Mouse (Mus musculus) cerebellum, adult 18-20 months (tissue): ENCODE measurements at regions not wholly inside any gene's neighbourhood (a gene's known extent, or its start where the extent isn't known, plus 50 kb on each side); places are given as distances from the start of the nearest gene placed in this dataset.
"Not testable (repeated sequence)": the region's sequence is repeated elsewhere in the genome, so short reads cannot be mapped to it uniquely, and the experiment has no call there.

Experiments used
- DNase-seq, 2 experiments: peaks; one replicate each; pipeline ENCODE4 v3.0.0; 2021

DNA sequence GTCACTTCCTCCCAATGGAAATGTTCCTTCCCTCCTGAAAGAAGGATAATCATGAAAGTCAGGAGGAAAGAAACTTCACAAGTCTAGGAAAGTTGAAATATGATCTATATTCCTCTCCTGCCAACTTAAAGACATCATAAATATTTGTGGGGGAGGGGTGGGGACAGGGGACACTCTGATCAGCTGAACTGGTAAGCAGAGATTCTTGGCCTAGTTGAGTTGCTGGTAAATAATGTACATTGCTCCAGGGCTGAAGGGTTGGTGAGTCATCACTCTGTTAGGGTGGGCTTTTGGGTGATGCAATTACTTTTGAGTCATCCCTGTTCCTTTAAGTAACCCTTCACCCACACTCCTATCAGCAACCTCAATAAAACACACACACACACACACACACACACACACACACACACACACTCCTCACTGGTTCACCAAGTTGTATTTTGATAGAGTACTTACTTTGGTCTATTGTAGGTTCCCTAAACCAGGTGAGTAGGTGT, 56.0 kb downstream of the Ccdc71l start:
- DNase-seq: no peak

DNA sequence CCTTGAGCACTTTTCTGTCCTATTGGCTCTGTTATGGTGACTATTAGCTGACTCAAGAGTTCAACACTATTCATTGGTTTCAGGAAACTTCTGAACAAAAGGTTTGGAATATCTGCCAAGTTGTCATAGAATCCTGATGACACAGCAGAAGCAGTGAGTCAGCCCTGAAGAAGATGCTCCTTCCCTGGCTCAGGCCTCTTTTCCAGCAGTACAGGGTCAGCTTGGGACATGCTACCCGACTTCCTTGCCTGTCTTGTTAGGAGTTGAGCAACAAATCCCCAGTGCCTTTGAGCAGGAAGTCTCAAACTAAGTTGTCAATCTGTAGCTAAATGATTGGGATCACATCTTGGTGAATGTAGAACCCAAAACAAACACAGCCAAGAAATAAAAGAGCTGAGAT, 56.6 kb downstream of the Ccdc71l start:
- DNase-seq: no peak

DNA sequence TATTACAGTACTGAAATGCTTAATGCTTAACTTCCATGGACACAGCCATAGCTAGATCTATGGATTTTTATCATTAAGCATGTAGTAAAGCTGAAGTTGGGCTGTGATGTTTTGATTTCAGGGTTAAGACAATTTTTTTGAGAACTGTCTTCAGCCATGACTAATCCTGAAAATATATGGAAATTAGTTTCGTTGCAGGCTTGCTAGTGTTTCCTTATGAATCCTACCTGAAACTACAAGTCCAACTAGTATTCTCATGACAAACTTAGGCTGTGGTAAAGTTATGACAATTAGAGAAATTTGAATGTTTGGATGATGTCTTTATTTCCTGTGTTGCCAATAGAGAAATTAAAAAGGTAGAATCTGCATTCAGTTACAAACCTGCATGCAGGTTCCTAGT, 59.7 kb downstream of the Ccdc71l start:
- DNase-seq: no peak

GRCm38 (mm10) chr12:32444770-32445169, 66.3 kb downstream of the Ccdc71l start:
- DNase-seq: no peak

DNA sequence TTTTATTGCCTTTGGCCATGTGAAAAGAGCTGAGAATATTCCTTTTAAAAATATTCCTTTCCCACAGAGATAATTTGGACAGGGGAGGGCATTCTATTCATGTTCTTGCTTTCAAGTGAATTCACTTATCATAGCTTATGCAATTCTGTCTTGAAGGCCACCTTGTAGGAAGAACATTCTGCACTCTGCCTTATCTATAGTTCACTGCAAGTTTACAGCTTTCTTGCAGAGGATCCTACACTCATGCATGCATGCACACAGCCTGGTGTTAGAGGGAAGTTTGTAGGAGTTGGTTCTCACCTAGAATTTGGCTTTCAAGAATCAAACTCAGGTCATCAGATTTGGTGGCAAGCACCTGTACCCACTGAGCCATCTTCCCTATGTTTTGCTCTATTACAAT, 67.4 kb downstream of the Ccdc71l start:
- DNase-seq: no peak

- DNase-seq: no peak
Observed at GRCm38 (mm10) chr12:32449373-32449772, 70.9 kb downstream of the Ccdc71l start.

DNA sequence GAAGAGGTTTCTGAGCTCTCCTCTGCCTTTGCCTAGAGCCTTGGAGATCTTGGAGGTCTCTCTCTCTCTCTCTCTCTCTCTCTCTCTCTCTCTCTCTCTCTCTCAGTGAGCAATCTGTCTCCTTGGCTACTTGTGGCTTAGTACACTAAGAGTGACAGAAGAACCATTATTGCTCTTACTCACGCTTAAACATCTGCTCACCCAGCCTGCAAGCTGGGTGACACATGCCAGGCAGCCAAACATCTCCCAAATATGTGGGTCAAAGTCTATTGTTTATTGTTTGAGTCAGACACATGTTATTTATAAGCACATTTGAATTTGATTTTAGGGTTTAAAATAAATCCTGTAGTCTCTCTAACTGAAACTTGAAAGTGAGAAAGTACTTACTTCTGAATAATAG, 72.7 kb downstream of the Ccdc71l start:
- DNase-seq: no peak

GRCm38 (mm10) chr12:32454794-32455193, 76.3 kb downstream of the Ccdc71l start:
- no peak for DNase-seq

DNA sequence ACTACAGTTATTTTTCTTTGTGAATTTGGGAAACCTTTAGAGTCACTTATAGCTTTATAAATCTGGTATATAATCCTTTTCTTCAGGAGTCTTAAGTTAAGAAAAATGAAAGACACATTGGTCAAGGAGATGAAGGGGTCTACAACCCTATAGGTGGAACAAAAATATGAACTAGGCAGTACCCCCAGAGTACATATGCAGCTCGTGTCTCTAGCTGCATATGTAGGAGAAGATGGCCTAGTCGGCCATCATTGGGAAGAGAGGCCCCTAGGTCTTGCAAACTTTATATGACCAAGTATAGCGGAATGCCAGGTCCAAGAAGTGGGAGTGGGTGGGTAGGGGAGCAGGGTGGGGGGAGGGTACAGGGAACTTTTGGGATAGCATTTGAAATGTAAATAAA, 76.7 kb downstream of the Ccdc71l start:
- DNase-seq: not testable (repeated sequence)

DNA sequence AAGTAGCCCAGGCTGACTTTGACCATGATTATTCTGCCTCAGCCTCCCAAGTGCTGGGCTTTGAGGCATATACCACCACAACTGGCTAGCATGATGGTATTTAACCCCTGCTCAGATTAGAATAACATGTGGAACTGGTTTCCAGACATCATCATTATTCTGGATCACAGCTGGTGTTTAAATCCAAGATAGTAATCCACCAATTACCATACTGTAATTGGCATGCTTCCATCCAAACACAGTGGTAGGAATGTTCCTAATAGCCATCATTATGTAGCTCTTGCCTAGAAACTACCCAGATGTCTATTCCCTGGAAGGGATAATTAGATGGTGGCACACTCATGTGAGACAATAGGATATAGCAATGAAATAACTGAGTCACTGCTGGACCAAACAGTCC, 77.4 kb downstream of the Ccdc71l start:
- no peak for DNase-seq

GRCm38 (mm10) chr12:32456796-32457195, 78.3 kb downstream of the Ccdc71l start:
- DNase-seq: no peak

DNA sequence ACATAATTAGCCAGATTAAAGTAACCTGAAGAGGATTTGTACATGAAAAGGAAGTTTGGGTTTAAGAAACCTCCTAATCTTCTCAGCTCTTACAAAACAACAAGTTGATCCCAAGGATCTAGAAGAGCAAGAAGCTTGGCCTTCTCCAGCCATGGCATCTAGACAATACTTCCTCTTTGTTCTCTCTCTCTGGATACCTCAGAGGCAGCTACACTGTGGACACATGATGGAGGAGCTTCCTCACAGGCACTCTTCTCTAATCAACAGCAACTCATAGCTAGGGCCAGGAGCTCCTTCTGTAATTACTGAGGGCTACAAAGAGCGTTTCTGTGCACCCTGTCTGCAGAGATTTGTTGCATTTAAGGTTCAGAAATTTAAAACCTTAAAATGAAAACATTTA, 79.9 kb downstream of the Ccdc71l start:
- no peak for DNase-seq

GRCm38 (mm10) chr12:32460330-32460998, 82.0 kb downstream of the Ccdc71l start:
- DNase-seq: no peak

GRCm38 (mm10) chr12:32465371-32465770, 86.9 kb downstream of the Ccdc71l start:
- DNase-seq: no peak

DNA sequence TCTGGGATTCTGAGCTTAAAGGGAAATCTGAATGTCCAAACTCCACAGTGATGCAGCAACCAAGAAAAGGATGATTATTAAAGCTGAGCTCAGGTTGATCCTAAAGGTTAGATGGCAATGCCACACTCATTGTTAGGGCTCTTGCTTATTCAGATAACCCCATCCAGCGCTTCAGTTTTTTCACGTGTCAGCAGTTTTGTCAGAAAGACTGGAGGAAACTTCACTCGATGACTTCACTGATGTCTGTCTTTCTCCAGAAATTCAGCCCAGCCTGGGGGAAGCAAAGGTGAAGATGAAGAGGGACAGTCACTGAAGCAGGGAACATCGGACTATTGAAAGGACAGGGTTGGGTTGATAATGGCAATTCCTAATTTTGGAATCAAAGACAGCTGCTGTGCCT, 91.4 kb downstream of the Ccdc71l start:
- no peak for DNase-seq

- no peak for DNase-seq
Observed at GRCm38 (mm10) chr12:32479451-32479850, 100.9 kb downstream of the Ccdc71l start.

DNA sequence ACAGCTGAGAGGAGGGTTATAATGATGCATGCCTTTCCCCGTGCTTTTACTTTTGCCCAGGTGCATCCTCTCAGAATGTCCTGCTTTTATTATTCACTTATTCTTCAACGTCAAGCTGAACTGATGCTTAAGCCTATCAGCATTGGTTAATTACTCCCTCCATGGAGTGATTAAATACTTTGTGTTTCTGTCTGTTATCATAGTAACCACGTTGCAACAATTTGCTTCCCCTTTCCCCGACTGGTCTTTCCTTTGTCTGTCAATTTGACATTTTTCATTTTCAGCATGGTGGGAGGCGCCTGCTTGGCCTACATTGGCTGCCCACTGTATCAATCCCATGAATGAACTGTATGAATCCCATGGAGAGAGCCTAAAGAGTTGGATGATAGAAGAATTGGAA, 101.8 kb downstream of the Ccdc71l start:
- DNase-seq: no peak

DNA sequence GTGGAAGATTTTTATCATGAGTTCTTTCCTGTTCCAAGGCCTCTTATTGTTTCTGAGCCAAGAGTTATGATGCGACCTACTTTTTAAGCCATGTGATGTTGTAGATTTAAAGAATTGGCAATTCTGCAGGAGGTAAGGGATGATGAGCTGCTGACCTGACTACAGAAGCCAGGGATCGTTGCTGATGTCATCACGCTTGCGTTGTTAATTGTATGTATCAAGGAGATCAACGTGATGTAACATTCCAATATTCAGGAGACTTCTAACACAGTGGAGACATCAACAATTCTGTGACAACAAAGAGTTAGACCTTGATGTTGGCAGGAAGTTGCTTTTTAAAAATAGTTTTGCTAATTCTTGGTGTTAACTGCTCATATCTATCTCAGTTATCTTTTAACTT, 102.5 kb downstream of the Ccdc71l start:
- DNase-seq: no peak

GRCm38 (mm10) chr12:32482343-32482742, 103.8 kb downstream of the Ccdc71l start:
- no peak for DNase-seq

DNA sequence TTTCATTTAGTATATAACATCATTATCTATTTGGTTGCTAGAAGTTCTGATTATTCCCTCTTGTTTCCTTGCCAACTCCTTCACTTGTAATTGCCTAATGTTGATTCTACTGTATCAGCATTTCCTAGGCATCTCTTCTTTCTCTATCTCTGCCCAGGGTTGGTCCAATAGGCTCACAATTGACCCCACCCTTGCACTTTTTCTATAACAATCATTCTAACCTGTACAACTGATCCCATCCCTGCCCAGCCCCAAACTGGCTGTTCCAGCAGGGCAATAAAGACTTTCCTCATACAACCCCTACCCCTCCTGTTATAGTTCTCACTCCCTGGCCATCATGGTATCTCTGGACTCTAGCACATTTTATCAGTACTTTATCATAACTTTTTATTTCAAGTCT, 104.3 kb downstream of the Ccdc71l start:
- no peak for DNase-seq

GRCm38 (mm10) chr12:32486246-32486645, 107.7 kb downstream of the Ccdc71l start:
- DNase-seq: no peak

- DNase-seq: no peak
Observed at GRCm38 (mm10) chr12:32486729-32487128, 108.2 kb downstream of the Ccdc71l start.

DNA sequence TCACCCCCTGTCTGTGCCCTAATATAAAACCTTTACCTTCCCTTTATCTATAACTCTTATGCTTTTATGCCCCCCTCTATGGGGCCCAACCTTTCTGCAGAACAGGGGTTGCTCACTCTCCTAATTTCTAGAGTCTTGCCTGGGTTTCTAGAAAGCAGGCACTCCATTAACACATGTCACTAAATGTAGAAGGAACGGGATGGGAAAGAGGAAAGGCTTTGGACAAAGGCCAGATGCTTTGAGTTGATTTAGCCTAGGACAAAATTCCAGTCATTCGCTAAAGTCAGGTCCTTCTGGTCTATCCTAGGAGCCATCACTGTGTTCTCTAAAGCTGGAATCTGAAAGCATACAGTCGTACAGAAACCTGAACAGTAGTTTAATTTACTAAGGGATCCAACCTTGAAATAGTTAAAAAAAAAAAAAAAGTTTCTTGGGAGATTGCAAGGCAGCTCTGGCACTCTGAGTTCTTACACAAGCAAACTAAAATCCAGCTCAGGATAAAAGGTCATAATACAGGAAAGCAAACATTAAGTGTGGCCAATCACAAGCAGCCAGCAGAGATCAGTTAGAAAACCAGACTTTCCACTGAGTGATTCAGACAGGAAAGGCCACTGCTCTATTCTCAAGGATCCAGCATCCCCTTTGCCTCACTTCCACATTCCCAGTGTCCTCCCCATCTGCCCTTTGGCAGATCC, 109.5 kb downstream of the Ccdc71l start:
- DNase-seq: no peak

- DNase-seq: no peak
Observed at GRCm38 (mm10) chr12:32488578-32488892, 110.0 kb downstream of the Ccdc71l start.
